Mouse (Mus musculus): Measurements from ENCODE around the gene Maneal. TPM values are rescaled to one million over a fixed set of nuclear protein-coding genes. Genes with fewer than 3 reads are reported as not detected.

Maneal gene
- total RNA-seq, 1 experiment = 5.4 TPM

DNA sequence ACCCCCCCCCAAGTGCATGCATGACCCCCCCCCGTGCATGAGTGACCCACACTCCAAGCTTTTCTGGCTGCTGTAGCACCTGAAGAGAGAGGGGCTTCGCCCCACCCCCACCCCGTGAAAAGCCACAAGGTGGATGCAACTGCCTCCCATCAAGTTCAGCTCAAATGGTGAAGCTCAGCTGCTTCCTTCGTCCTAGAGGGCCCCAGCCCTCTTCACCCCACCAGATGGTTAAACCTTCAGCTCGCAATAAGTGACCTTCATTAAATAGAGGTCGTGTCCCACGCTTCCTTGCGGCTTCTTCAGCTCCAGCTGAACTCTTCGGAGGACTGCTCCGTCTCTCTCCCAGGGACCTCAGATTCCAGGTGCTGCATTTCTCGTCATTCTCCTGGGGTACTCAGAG lies 18.6 kb upstream of the Maneal start, which contains the start of gene Epha10:
Gene Epha10 (plus strand): TSS at position 301 of the 400 bp plus-strand sequence.
- Histone ChIP-seq H3K9me3 (ENCODE audit: control insufficient read depth, insufficient read depth, low read depth, low read length) (no peaks in the 10 kb centered on the region), H3K4me1 (ENCODE audit: control insufficient read depth in 2 of 2, insufficient read depth in 2 of 2, low read length in 2 of 2, poor library complexity in 1 of 2) (peaks cover 0 to 16% of the 10 kb centered on the region in 2 experiments; a peak in 1 of 4 replicates), H3K4me3 (ENCODE audit: insufficient read depth in 1 of 2, low read depth in 1 of 2, low read length in 2 of 2, poor library complexity in 1 of 2, severe bottlenecking in 1 of 2) (peak within 1 kb of the TSS; percentile 68), H3K36me3 (ENCODE audit: control insufficient read depth, insufficient read depth, low read length, poor library complexity, severe bottlenecking) (no peaks in the 10 kb centered on the region), H3K27ac (ENCODE audit: insufficient read depth, low read depth, low read length, poor library complexity, severe bottlenecking) (no peak within 1 kb of the TSS), H3K9ac (ENCODE audit: insufficient read depth, low read depth, low read length, poor library complexity, severe bottlenecking) (no peak within 1 kb of the TSS)
- in situ Hi-C loops (cut with MboI; ENCODE audit: low sequenced_read_pairs in 2 of 2, unreplicated experiment in 2 of 2) = no loop called here
- no peak for TF ChIP-seq MAFK (IDR thresholded peaks at IDR 0.05; ENCODE audit: insufficient read depth, low read depth, low read length)
- DNase-seq (ENCODE audit: low read depth, low spot score) = no peak

DNA sequence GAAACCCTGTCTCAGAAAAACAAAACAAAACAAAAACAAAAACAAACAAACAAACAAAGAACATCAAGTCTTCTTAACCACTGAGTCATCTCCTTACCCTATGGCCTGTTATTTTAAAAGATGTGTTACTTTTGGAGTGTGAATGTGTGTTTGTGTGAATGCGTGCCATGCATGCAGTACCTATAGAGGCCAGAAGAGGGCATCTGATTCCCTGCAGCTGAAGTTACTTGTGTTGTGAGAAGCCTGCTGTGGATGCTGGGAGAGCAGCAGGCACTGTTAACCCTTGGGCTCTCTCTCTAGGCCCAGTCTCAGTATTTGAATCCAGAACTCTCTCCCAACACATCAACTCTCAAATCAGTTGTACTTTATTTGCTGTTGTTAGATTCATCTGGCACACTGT lies 10.7 kb upstream of the Maneal start:
- TF ChIP-seq HCFC1 (IDR thresholded peaks at IDR 0.05; ENCODE audit: borderline replicate concordance, insufficient read depth, low read length) (no peak), ZC3H11A (IDR thresholded peaks at IDR 0.05; ENCODE audit: borderline replicate concordance, low read depth, low read length) (peak; percentile 40; the same call in 1 of the 2 replicates), ZNF384 (IDR thresholded peaks at IDR 0.05; ENCODE audit: low read depth, low read length) (no peak)
- in situ Hi-C loops (cut with MboI; ENCODE audit: low sequenced_read_pairs in 2 of 2, unreplicated experiment in 2 of 2) = no loop called here
- no peak for DNase-seq (ENCODE audit: low read depth, low spot score)

DNA sequence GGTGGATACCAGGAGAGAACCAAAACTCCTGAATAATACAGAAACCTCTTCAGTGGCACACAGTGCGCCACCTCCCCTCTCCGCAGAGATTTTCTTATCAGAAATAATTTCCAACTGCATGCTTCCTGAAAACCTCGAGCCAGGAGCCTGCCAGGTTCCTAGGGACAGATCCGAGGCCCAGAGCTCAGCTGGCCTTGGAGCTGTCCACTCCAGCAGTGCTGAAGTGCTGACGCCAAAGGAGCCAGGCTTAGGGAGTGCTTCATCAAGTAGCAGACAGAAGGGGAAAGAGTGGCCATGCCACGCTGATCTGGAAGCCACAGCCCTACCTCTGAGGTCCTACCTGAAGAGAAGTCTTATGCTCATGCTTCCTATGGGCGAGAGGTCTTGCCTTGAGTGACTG lies 1.5 kb downstream of the Maneal start:
- no peak for TF ChIP-seq HCFC1 (IDR thresholded peaks at IDR 0.05; ENCODE audit: borderline replicate concordance, insufficient read depth, low read length)
- TF ChIP-seq MAFK (IDR thresholded peaks at IDR 0.05; ENCODE audit: insufficient read depth, low read depth, low read length) = no peak
- no peak for TF ChIP-seq CHD2 (IDR thresholded peaks at IDR 0.05; ENCODE audit: low read depth, low read length)
- no peak for TF ChIP-seq ZNF384 (IDR thresholded peaks at IDR 0.05; ENCODE audit: low read depth, low read length)
- TF ChIP-seq ZC3H11A (IDR thresholded peaks at IDR 0.05; ENCODE audit: borderline replicate concordance, low read depth, low read length) = no peak
- Histone ChIP-seq H3K9ac (ENCODE audit: insufficient read depth, low read depth, low read length, poor library complexity, severe bottlenecking) (no peak overlapping the region), H3K9me3 (ENCODE audit: control insufficient read depth, insufficient read depth, low read depth, low read length) (no peaks in the 10 kb centered on the region), H3K4me3 (ENCODE audit: insufficient read depth in 1 of 2, low read depth in 1 of 2, low read length in 2 of 2, poor library complexity in 1 of 2, severe bottlenecking in 1 of 2) (no peak overlapping the region), H3K36me3 (ENCODE audit: control insufficient read depth, insufficient read depth, low read length, poor library complexity, severe bottlenecking) (peaks cover 13% of the 10 kb centered on the region; the same call in 1 of the 2 replicates), H3K4me1 (ENCODE audit: control insufficient read depth in 2 of 2, insufficient read depth in 2 of 2, low read length in 2 of 2, poor library complexity in 1 of 2) (peaks cover 0 to 4% of the 10 kb centered on the region in 2 experiments; a peak in 1 of 4 replicates), H3K27ac (ENCODE audit: insufficient read depth, low read depth, low read length, poor library complexity, severe bottlenecking) (no peak overlapping the region)
- DNase-seq (ENCODE audit: low read depth, low spot score) = no peak
- in situ Hi-C loops (cut with MboI; ENCODE audit: low sequenced_read_pairs in 2 of 2, unreplicated experiment in 2 of 2) = no loop called here

More for the DNA sequence above, 10.7 kb upstream of the Maneal start:
- Histone ChIP-seq H3K4me3 (ENCODE audit: insufficient read depth in 1 of 2, low read depth in 1 of 2, low read length in 2 of 2, poor library complexity in 1 of 2, severe bottlenecking in 1 of 2) (no peak overlapping the region), H3K4me1 (ENCODE audit: control insufficient read depth in 2 of 2, insufficient read depth in 2 of 2, low read length in 2 of 2, poor library complexity in 1 of 2) (no peaks in the 10 kb centered on the region), H3K36me3 (ENCODE audit: control insufficient read depth, insufficient read depth, low read length, poor library complexity, severe bottlenecking) (no peaks in the 10 kb centered on the region; the same call in 1 of the 2 replicates), H3K9me3 (ENCODE audit: control insufficient read depth, insufficient read depth, low read depth, low read length) (no peaks in the 10 kb centered on the region), H3K9ac (ENCODE audit: insufficient read depth, low read depth, low read length, poor library complexity, severe bottlenecking) (no peak overlapping the region), H3K27ac (ENCODE audit: insufficient read depth, low read depth, low read length, poor library complexity, severe bottlenecking) (no peak overlapping the region)

- H3K9me3 ChIP-seq (ENCODE audit: control insufficient read depth, insufficient read depth, low read depth, low read length) = no peaks in the 10 kb centered on the region
- no peak overlapping the region for H3K9ac ChIP-seq (ENCODE audit: insufficient read depth, low read depth, low read length, poor library complexity, severe bottlenecking)
- no peak overlapping the region for H3K4me3 ChIP-seq (ENCODE audit: insufficient read depth in 1 of 2, low read depth in 1 of 2, low read length in 2 of 2, poor library complexity in 1 of 2, severe bottlenecking in 1 of 2)
- DNase-seq (ENCODE audit: low read depth, low spot score) = no peak
- TF ChIP-seq ZC3H11A (IDR thresholded peaks at IDR 0.05; ENCODE audit: borderline replicate concordance, low read depth, low read length) (no peak), CHD2 (IDR thresholded peaks at IDR 0.05; ENCODE audit: low read depth, low read length) (no peak), ZNF384 (IDR thresholded peaks at IDR 0.05; ENCODE audit: low read depth, low read length) (no peak), MAFK (IDR thresholded peaks at IDR 0.05; ENCODE audit: insufficient read depth, low read depth, low read length) (no peak), HCFC1 (IDR thresholded peaks at IDR 0.05; ENCODE audit: borderline replicate concordance, insufficient read depth, low read length) (no peak)
- H3K4me1 ChIP-seq (ENCODE audit: control insufficient read depth in 2 of 2, insufficient read depth in 2 of 2, low read length in 2 of 2, poor library complexity in 1 of 2) = peaks cover 0 to 4% of the 10 kb centered on the region in 2 experiments; a peak in 1 of 4 replicates
- peaks cover 21% of the 10 kb centered on the region for H3K36me3 ChIP-seq (ENCODE audit: control insufficient read depth, insufficient read depth, low read length, poor library complexity, severe bottlenecking)
- H3K27ac ChIP-seq (ENCODE audit: insufficient read depth, low read depth, low read length, poor library complexity, severe bottlenecking) = no peak overlapping the region
- in situ Hi-C loops (cut with MboI; ENCODE audit: low sequenced_read_pairs in 2 of 2, unreplicated experiment in 2 of 2) = no loop called here
Measured at GRCm38 (mm10) chr4:124858370-124858769, 3.6 kb downstream of the Maneal start.

DNA sequence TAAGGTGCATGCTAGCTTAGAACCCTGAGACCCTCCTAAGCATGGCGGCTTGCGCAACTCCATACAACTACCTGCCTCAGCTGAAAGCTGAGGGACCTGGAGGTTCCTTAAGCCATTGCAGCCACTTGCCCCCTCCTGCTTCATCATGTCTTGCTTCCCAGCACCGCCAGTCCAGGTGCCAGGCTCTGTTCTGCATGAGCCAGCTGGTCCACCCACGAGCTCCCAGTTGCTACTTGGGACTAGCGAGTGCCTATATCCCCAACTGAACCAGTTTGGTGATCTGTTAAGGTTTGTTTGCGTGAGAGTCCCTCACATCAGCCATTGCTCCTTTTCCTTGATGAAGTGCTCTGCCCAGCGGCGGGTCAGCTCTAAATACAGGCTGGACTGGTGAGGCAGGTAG lies 5.7 kb downstream of the Maneal start:
- Histone ChIP-seq H3K27ac (ENCODE audit: insufficient read depth, low read depth, low read length, poor library complexity, severe bottlenecking) (no peak overlapping the region), H3K4me3 (ENCODE audit: insufficient read depth in 1 of 2, low read depth in 1 of 2, low read length in 2 of 2, poor library complexity in 1 of 2, severe bottlenecking in 1 of 2) (no peak overlapping the region), H3K9me3 (ENCODE audit: control insufficient read depth, insufficient read depth, low read depth, low read length) (no peaks in the 10 kb centered on the region), H3K4me1 (ENCODE audit: control insufficient read depth in 2 of 2, insufficient read depth in 2 of 2, low read length in 2 of 2, poor library complexity in 1 of 2) (peaks cover 3 to 11% of the 10 kb centered on the region in 2 experiments; a peak in 1 of 4 replicates), H3K9ac (ENCODE audit: insufficient read depth, low read depth, low read length, poor library complexity, severe bottlenecking) (no peak overlapping the region), H3K36me3 (ENCODE audit: control insufficient read depth, insufficient read depth, low read length, poor library complexity, severe bottlenecking) (peaks cover 24% of the 10 kb centered on the region)
- DNase-seq (ENCODE audit: low read depth, low spot score) = no peak
- in situ Hi-C loops (cut with MboI; ENCODE audit: low sequenced_read_pairs in 2 of 2, unreplicated experiment in 2 of 2) = no loop called here
- TF ChIP-seq MAFK (IDR thresholded peaks at IDR 0.05; ENCODE audit: insufficient read depth, low read depth, low read length) = no peak
- no peak for TF ChIP-seq ZC3H11A (IDR thresholded peaks at IDR 0.05; ENCODE audit: borderline replicate concordance, low read depth, low read length)
- TF ChIP-seq HCFC1 (IDR thresholded peaks at IDR 0.05; ENCODE audit: borderline replicate concordance, insufficient read depth, low read length) = no peak
- TF ChIP-seq CHD2 (IDR thresholded peaks at IDR 0.05; ENCODE audit: low read depth, low read length) = no peak
- no peak for TF ChIP-seq ZNF384 (IDR thresholded peaks at IDR 0.05; ENCODE audit: low read depth, low read length)
